Mouse (Mus musculus): ENCODE measurements around the gene Tmem123. TPM values are rescaled to one million over a fixed set of nuclear protein-coding genes. Genes with fewer than 3 reads are reported as not detected.
A peak's percentile ranks its signal among the peaks of the same experiment; 100 is the strongest.

Gene Tmem123
- polyA plus RNA-seq, 1 experiment from 2014 or later = 93.6 TPM

DNA sequence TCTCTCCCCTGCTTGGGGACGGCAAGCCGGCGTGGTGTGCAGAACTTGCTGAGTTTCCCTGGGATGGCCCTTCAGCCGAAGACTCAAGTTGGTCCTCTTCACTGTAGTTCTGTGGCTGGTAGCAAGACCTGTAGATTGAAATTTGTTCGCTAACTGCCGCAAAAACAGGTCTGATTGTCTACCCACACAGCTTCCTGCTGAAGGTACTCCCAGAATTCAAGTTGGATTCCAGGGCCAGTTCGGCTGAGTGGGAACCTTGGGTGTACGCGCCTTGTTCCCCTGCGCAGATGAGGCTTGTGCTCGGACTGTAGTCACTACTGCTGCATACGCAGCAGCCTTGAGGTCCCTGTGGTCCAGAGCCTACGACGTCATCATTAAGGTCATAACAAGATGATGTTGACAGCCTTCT, 626 bp downstream of the Tmem123 start:
- WGBS = under 1% methylated on average over 14 of the region's 14 CpGs
- peaks cover 5% of the 10 kb centered on the region; the same call in 1 of the 2 replicates for H3K27me3 ChIP-seq
- H3K9ac ChIP-seq = peak overlapping the region; percentile 77
- peaks cover 14% of the 10 kb centered on the region for H3K36me3 ChIP-seq
- peak; percentile 41 for ATAC-seq (replicated peaks; ENCODE audit: low FRiP score)
- H3K4me2 ChIP-seq = peak overlapping the region; percentile 71
- peaks cover 21% of the 10 kb centered on the region for H3K4me1 ChIP-seq
- H3K4me3 ChIP-seq (replicated peaks) = peak overlapping the region; percentile 76
- H3K9me3 ChIP-seq (replicated peaks) = no peaks in the 10 kb centered on the region
- H3K27ac ChIP-seq = peak overlapping the region; percentile 88

DNA sequence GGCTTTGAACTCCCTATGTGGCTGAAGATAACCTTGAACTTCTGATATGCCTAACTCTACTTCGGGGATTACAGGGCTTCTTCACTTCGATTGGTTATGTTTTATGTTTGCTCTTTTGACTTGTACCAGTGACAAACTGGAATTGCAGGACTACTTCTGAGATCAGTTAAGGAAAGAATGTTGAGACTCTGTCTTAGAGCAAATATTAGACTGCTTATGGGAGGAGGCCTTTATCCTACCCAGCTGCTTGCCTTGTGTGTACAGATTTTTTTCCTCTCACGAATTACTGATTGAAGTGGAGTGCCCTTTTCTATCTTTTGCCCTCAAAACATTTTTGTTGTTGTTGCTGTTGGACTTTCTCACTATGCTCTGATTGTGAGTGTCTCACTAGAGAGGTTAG, 1.4 kb downstream of the Tmem123 start:
- Histone ChIP-seq H3K9me3 (replicated peaks) (no peaks in the 10 kb centered on the region), H3K4me2 (peak overlapping the region; percentile 71), H3K36me3 (peaks cover 22% of the 10 kb centered on the region), H3K27ac (0 out of 2 replicates have a peak overlapping the region, but pooled peaks have one; percentile 24), H3K4me3 (replicated peaks) (peak overlapping the region; percentile 76), H3K9ac (peak overlapping the region; percentile 77; the same call in 1 of the 2 replicates), H3K27me3 (peaks cover 5% of the 10 kb centered on the region; the same call in 1 of the 2 replicates), H3K4me1 (peaks cover 21% of the 10 kb centered on the region)
- no peak for ATAC-seq (replicated peaks; ENCODE audit: low FRiP score)
- WGBS = 55% methylated on average over 3 of the region's 3 CpGs

DNA sequence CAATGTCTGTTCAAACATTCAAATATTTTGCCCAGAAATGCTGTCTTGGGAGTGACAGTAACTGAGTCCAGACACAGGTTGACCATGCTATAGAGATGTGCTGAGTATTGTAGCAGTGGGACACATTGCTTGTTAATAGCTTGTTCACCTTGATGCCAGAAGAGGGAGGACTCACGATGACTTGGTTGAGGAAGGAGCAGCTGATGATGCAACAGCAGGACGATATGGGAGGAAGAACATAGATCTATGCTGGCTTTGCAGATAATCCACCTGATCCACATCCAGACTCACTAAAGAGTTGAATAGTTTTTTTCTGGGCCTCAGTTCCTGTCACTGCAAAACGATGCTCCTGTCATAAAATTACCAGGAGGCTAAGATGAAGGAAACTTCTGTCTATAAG, 2.7 kb downstream of the Tmem123 start:
- no peak overlapping the region for H3K27ac ChIP-seq
- H3K4me2 ChIP-seq = no peak overlapping the region
- H3K9ac ChIP-seq = no peak overlapping the region
- no peak overlapping the region for H3K4me3 ChIP-seq (replicated peaks)
- ATAC-seq (replicated peaks; ENCODE audit: low FRiP score) = no peak
- H3K36me3 ChIP-seq = peaks cover 29% of the 10 kb centered on the region
- WGBS = 68% methylated on average over 3 of the region's 3 CpGs
- H3K9me3 ChIP-seq (replicated peaks) = no peaks in the 10 kb centered on the region
- H3K27me3 ChIP-seq = peaks cover 5% of the 10 kb centered on the region; the same call in 1 of the 2 replicates
- H3K4me1 ChIP-seq = peaks cover 21% of the 10 kb centered on the region

DNA sequence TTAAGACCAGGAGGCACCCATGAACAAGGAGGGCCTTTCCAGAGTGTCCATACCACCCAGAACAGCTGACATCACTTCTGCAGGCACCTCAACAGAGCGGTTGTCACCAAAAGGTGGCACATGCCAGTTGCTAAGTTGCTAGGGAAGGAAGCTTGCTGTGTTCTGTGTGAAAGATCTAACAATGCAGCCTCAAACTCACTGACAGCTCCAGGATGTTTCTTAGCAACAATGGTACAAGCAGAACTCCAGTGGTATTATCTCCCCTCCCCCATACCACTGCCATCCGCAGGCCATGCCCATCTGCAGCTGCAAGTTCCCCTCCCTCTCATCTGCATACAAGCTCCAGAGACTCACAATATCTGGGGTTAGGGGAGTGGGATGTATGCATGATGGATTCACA, 3.7 kb downstream of the Tmem123 start:
- no peaks in the 10 kb centered on the region for H3K9me3 ChIP-seq (replicated peaks)
- peaks cover 4% of the 10 kb centered on the region; the same call in 1 of the 2 replicates for H3K27me3 ChIP-seq
- no peak overlapping the region for H3K4me2 ChIP-seq
- no peak overlapping the region for H3K9ac ChIP-seq
- ATAC-seq (replicated peaks; ENCODE audit: low FRiP score) = no peak
- 37% methylated on average over 2 of the region's 2 CpGs for WGBS
- no peak overlapping the region for H3K27ac ChIP-seq
- H3K4me1 ChIP-seq = peaks cover 21% of the 10 kb centered on the region
- H3K36me3 ChIP-seq = peaks cover 34% of the 10 kb centered on the region
- no peak overlapping the region for H3K4me3 ChIP-seq (replicated peaks)

DNA sequence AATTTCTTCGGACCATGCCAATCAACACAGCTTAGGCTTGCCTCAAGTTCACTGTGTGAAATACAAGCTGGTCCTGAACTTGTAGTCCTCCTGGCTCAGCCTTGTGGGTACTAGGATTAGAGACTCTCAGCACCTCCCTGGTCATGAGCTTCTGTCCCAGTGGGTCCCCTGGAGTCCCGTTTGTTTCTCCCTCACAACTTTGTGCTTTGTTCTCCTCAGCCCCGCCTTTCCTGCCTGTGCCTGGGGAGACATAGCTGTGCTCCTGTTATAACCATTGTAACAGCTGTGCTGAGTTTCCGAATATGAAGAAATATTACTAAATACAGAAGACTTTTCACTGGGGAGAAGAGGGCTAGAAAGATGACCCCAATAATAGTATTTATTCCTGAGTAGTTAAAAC, 5.2 kb downstream of the Tmem123 start:
- no peak overlapping the region for H3K4me2 ChIP-seq
- H3K9ac ChIP-seq = no peak overlapping the region
- H3K27ac ChIP-seq = no peak overlapping the region
- peaks cover 48% of the 10 kb centered on the region for H3K36me3 ChIP-seq
- WGBS = 75% methylated on average over 4 of the region's 4 CpGs
- ATAC-seq (replicated peaks; ENCODE audit: low FRiP score) = no peak
- no peaks in the 10 kb centered on the region for H3K27me3 ChIP-seq
- H3K9me3 ChIP-seq (replicated peaks) = no peaks in the 10 kb centered on the region
- H3K4me1 ChIP-seq = peaks cover 21% of the 10 kb centered on the region
- H3K4me3 ChIP-seq (replicated peaks) = no peak overlapping the region

DNA sequence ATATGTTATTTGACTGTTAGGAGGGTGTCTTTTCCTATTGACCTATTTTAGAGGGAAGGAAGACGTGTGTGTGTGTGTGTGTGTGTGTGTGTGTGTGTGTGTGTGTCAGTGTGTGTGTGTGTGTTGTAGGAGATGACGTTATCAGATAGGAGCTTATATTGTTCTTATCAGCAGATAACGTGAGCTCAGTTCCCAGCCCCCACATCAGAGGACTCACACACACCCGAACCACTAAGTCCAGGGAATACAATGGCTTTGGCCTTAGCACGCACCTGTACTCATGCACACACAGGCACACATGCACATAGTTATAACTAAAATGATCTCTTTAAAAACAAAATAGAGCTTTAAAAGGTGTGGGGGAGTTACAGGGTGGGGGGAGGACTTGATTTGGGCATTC, 5.7 kb downstream of the Tmem123 start:
- Histone ChIP-seq H3K4me1 (peaks cover 21% of the 10 kb centered on the region), H3K9ac (no peak overlapping the region), H3K27ac (no peak overlapping the region), H3K36me3 (peaks cover 51% of the 10 kb centered on the region), H3K4me2 (no peak overlapping the region), H3K27me3 (no peaks in the 10 kb centered on the region), H3K9me3 (replicated peaks) (no peaks in the 10 kb centered on the region), H3K4me3 (replicated peaks) (no peak overlapping the region)
- WGBS = 83% methylated on average over 5 of the region's 5 CpGs
- ATAC-seq (replicated peaks; ENCODE audit: low FRiP score) = no peak

DNA sequence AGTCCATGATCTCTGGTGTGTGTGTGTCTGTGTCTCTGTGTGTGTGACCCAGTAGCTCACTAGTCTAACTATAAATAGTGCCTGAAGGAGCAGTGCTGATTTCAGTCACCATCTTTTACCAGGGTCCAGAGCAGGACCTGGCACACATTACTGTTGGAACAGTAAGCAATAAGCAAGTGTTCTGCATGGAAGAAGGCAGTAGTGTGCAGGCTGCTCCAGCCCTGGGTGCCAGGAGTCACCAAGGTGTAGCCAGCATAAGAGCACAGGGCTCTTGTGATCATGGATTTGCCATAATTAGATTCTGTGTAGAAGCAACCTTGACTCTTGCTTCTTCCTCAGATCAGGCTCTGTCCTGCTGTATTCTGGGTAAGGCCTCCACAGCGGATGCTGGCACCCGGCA, 8.5 kb downstream of the Tmem123 start:
- Histone ChIP-seq H3K36me3 (peaks cover 60% of the 10 kb centered on the region), H3K27me3 (no peaks in the 10 kb centered on the region), H3K27ac (no peak overlapping the region), H3K9ac (no peak overlapping the region), H3K4me3 (replicated peaks) (no peak overlapping the region), H3K4me2 (no peak overlapping the region), H3K4me1 (peaks cover 6% of the 10 kb centered on the region; the same call in 1 of the 2 replicates), H3K9me3 (replicated peaks) (no peaks in the 10 kb centered on the region)
- WGBS = 87% methylated on average over 2 of the region's 2 CpGs
- no peak for ATAC-seq (replicated peaks; ENCODE audit: low FRiP score)

DNA sequence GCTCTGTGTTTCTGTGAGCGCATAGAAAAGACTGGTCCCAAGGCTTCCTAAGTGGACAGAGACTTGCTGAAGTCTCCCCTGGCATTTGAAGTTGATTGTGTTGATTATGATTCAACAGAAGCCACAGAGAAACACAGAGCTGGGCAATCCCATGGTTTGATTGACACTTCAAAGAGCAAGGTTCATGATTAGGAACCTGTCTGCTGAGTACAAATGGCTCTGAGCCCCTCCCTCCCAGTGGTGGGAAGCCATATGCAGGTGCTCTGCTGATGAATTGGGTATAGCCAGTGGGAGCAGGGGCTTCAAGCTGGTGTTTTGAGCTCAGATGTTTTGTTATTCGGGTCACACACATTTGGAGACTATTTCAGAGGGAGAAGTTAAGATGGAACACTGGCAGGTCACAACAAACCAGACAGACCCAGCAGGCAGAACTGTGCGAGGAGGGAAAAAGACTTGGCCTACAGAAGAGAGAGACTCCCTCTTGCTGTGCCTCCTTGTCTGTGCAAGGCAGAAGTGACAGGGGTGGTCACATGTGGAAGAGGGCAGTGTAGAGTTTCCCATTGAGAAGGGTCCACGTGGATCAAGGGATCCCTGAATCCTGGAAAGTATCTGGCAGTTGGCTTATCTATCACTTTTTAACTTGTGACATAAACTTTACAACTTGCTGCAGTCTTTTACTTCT, 9.1 kb downstream of the Tmem123 start:
- H3K9me3 ChIP-seq (replicated peaks) = no peaks in the 10 kb centered on the region
- no peak for ATAC-seq (replicated peaks; ENCODE audit: low FRiP score)
- peaks cover 60% of the 10 kb centered on the region for H3K36me3 ChIP-seq
- 0 out of 2 replicates have a peak, but pooled peaks cover under 1% of the 10 kb centered on the region for H3K4me1 ChIP-seq
- no peak overlapping the region for H3K9ac ChIP-seq
- no peak overlapping the region for H3K4me3 ChIP-seq (replicated peaks)
- WGBS = 76% methylated on average over 4 of the region's 4 CpGs
- H3K27ac ChIP-seq = no peak overlapping the region
- no peaks in the 10 kb centered on the region for H3K27me3 ChIP-seq
- no peak overlapping the region for H3K4me2 ChIP-seq

DNA sequence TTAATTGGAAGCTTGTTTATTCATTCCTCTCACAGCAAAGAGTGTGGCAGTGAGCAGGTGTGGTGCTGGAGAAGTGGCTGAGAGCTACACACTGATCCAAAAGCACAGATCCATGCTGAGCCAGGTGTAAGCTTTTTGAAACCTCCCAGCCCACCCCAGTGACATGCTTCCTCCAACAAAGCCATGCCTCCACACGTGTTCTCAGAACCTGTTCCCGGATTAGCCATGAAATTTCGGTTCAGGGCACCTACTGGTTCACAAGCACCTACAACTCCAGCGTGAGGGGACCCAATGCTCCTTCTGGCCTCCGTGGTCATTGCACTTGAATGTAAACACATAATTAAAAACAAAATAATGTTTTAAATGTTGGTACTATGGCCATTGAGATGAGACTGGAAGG, 9.8 kb downstream of the Tmem123 start:
- Histone ChIP-seq H3K9ac (no peak overlapping the region), H3K4me1 (no peaks in the 10 kb centered on the region), H3K4me3 (replicated peaks) (no peak overlapping the region), H3K27me3 (no peaks in the 10 kb centered on the region), H3K27ac (no peak overlapping the region), H3K9me3 (replicated peaks) (no peaks in the 10 kb centered on the region), H3K36me3 (peaks cover 55% of the 10 kb centered on the region), H3K4me2 (no peak overlapping the region)
- ATAC-seq (replicated peaks; ENCODE audit: low FRiP score) = no peak
- 95% methylated on average over 5 of the region's 5 CpGs for WGBS

DNA sequence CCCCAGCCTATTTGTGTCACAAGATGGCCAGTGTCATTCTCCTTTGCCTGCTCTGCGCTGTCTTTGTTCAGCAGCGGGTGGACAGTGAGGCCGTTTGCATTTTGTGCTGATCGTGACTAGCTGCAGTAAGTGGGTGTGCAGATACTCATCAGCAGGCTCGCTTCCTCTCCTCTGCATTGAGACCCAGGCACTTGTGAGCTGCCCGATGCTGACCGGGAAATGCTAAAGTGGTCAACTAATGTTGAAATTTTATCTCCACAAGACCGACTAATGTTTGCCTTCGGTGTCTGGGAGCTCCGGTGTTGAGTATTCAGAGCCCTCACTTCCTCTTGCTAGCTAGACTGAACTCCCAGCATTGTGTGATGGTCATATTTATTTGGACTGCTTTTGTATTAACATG, 10.7 kb downstream of the Tmem123 start:
- H3K36me3 ChIP-seq = peaks cover 54% of the 10 kb centered on the region
- H3K4me3 ChIP-seq (replicated peaks) = no peak overlapping the region
- no peaks in the 10 kb centered on the region for H3K27me3 ChIP-seq
- H3K4me2 ChIP-seq = no peak overlapping the region
- WGBS = 81% methylated on average over 10 of the region's 10 CpGs
- H3K9ac ChIP-seq = no peak overlapping the region
- H3K4me1 ChIP-seq = no peaks in the 10 kb centered on the region
- no peak for ATAC-seq (replicated peaks; ENCODE audit: low FRiP score)
- no peaks in the 10 kb centered on the region for H3K9me3 ChIP-seq (replicated peaks)
- H3K27ac ChIP-seq = no peak overlapping the region

DNA sequence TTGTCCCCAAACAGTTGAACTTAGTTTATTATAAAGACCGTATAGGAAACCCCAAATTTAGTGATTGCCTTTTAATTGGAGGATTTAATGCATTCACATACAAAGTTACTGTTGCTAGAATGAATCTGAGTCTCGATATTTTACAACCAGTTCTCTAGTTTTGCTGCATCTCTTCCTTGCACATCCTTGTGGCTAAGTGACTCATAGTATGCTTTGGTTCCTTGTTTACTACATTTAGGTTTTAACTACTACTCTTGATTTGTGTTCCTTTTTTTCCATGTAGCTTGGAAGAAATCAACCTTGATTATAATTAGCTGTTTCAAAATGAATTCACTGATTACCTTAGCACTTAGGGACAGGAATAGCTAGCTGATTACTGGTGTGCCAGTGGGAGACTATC, 11.2 kb downstream of the Tmem123 start:
- Histone ChIP-seq H3K9ac (no peak overlapping the region), H3K4me1 (no peaks in the 10 kb centered on the region), H3K36me3 (peaks cover 49% of the 10 kb centered on the region), H3K4me2 (no peak overlapping the region), H3K9me3 (replicated peaks) (no peaks in the 10 kb centered on the region), H3K27me3 (no peaks in the 10 kb centered on the region), H3K4me3 (replicated peaks) (no peak overlapping the region), H3K27ac (no peak overlapping the region)
- WGBS = 90% methylated on average over 2 of the region's 2 CpGs
- ATAC-seq (replicated peaks; ENCODE audit: low FRiP score) = no peak

DNA sequence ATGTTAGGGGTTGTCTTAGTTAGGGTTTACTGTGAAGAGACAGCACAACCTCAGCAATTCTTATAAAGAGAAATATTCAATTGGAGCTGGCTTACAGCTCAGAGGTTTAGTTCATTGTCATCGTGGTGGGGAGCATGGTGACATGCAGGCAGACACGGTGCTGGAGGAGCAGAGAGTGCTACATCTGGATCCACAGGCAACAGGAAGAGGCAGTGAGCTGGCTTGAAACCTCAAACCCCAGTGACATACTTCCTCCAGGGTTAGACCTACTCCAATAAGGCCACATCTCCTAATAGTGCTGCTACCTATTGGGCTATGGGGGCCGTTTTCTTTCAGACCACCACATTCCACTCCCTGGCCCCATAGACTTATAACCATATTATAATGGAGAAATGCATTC, 12.1 kb downstream of the Tmem123 start:
- no peaks in the 10 kb centered on the region for H3K9me3 ChIP-seq (replicated peaks)
- H3K27ac ChIP-seq = no peak overlapping the region
- peaks cover 40% of the 10 kb centered on the region for H3K36me3 ChIP-seq
- no peak overlapping the region for H3K4me2 ChIP-seq
- ATAC-seq (replicated peaks; ENCODE audit: low FRiP score) = no peak
- H3K27me3 ChIP-seq = no peaks in the 10 kb centered on the region
- no peak overlapping the region for H3K9ac ChIP-seq
- WGBS = 91% methylated on average over 3 of the region's 3 CpGs
- H3K4me1 ChIP-seq = no peaks in the 10 kb centered on the region
- H3K4me3 ChIP-seq (replicated peaks) = no peak overlapping the region

DNA sequence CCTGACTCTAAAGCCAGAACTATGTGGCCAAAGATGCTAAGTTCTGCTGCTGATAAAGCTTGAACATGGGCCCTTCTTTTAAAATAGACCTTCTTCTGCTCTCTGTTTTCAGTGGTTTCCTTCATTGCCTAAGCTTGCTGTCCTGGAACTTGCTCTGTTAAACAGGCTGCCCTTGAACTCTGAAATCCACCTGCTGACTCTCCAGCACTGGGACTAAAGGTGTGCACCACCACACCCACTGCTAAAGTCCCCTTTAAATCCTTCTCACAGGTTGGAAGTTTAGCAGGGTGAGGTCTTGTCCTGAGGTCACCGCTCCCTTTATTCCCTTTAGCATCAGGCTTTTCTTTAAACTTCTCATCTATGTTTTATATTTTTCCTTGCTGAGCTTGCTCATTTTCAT, 13.1 kb downstream of the Tmem123 start:
- Histone ChIP-seq H3K9ac (no peak overlapping the region), H3K4me1 (no peaks in the 10 kb centered on the region), H3K4me2 (no peak overlapping the region), H3K27ac (no peak overlapping the region), H3K36me3 (peaks cover 42% of the 10 kb centered on the region), H3K4me3 (replicated peaks) (no peak overlapping the region), H3K27me3 (no peaks in the 10 kb centered on the region), H3K9me3 (replicated peaks) (no peaks in the 10 kb centered on the region)
- 98% methylated on average over 1 of the region's 1 CpGs for WGBS
- no peak for ATAC-seq (replicated peaks; ENCODE audit: low FRiP score)
